16 mouse cellular contexts compared by ENCODE assay signal in genomic region chr9:61724070-61724469, GRCm38 (mm10).
DNase-seq lines count a peak whose midpoint lies in the region; ATAC-seq and TF ChIP-seq lines count a peak whose summit lies in the region.
"Had no signal": no experiment of that assay in that cellular context is flagged by ENCODE, and none has a peak within 500 bp of the region (broad histone marks: within the 10 kb centered on the region; RNA-seq: fewer than 3 reads in every experiment).

No protein-coding gene starts in this region.

- H3K36me3 ChIP-seq in intestine, postnatal 0 days (ENCODE audit: control insufficient read depth, insufficient read depth) = no peaks in the 10 kb centered on the region
- no peaks in the 10 kb centered on the region for H3K36me3 ChIP-seq in intestine, embryonic 16.5 days (ENCODE audit: control insufficient read depth, insufficient read depth, low read length)
- H3K36me3 ChIP-seq in lung, postnatal 0 days (ENCODE audit: insufficient read depth, low read length) = no peaks in the 10 kb centered on the region
- H3K36me3 ChIP-seq in ES-E14 (ENCODE audit: control insufficient read depth, insufficient read depth, low read length, poor library complexity, severe bottlenecking) = no peaks in the 10 kb centered on the region
- H3K36me3 ChIP-seq in small intestine, adult 2 months (ENCODE audit: control insufficient read depth, insufficient read depth, low read length) = no peaks in the 10 kb centered on the region
- H3K36me3 ChIP-seq in forebrain, embryonic 14.5 days (ENCODE audit: control insufficient read depth, insufficient read depth, low read length) = no peaks in the 10 kb centered on the region
- H3K36me3 ChIP-seq: forebrain, embryonic 12.5 days; limb, embryonic 10.5 days had no signal

- no peaks in the 10 kb centered on the region for H3K4me1 ChIP-seq in intestine, postnatal 0 days (replicated peaks; ENCODE audit: control insufficient read depth, insufficient read depth, low read length)
- peaks cover 5% of the 10 kb centered on the region for H3K4me1 ChIP-seq in intestine, embryonic 16.5 days (ENCODE audit: control insufficient read depth, insufficient read depth, low read length)
- peaks cover 11% of the 10 kb centered on the region; the same call in 1 of the 2 replicates for H3K4me1 ChIP-seq in lung, postnatal 0 days (ENCODE audit: insufficient read depth, low read depth, low read length)
- peaks cover 0 to 4% of the 10 kb centered on the region in 2 experiments; a peak in 1 of 4 replicates for H3K4me1 ChIP-seq in ES-E14 (ENCODE audit: control insufficient read depth in 2 of 2, insufficient read depth in 2 of 2, low read length in 2 of 2, poor library complexity in 1 of 2)
- H3K4me1 ChIP-seq in small intestine, adult 2 months (ENCODE audit: control insufficient read depth, insufficient read depth, insufficient read length, low read length) = peaks cover 2% of the 10 kb centered on the region; the same call in 1 of the 2 replicates
- H3K4me1 ChIP-seq in forebrain, embryonic 14.5 days (ENCODE audit: control insufficient read depth, insufficient read depth, low read length) = peaks cover 13% of the 10 kb centered on the region

- H3K27ac ChIP-seq in intestine, postnatal 0 days (ENCODE audit: low read depth, low read length) = no peak overlapping the region
- H3K27ac ChIP-seq in intestine, embryonic 16.5 days (ENCODE audit: low read length) = no peak overlapping the region
- no peak overlapping the region for H3K27ac ChIP-seq in lung, postnatal 0 days (ENCODE audit: low read length)
- no peak overlapping the region for H3K27ac ChIP-seq in ES-E14 (ENCODE audit: insufficient read depth, low read depth, low read length, poor library complexity, severe bottlenecking)
- no peak overlapping the region for H3K27ac ChIP-seq in small intestine, adult 2 months (ENCODE audit: insufficient read depth, low read depth, low read length)
- no peak overlapping the region for H3K27ac ChIP-seq in forebrain, embryonic 14.5 days (ENCODE audit: low read depth, low read length)
- H3K27ac ChIP-seq: forebrain, embryonic 12.5 days; left cerebral cortex, adult 2 months; limb, embryonic 10.5 days had no signal

- TF ChIP-seq POLR2A in small intestine, adult 2 months (IDR thresholded peaks at IDR 0.05; ENCODE audit: low read depth, low read length) = no peak

- no peak overlapping the region for H3K9ac ChIP-seq in intestine, postnatal 0 days (ENCODE audit: low read depth, low read length)
- H3K9ac ChIP-seq in intestine, embryonic 16.5 days (ENCODE audit: low read depth, low read length) = no peak overlapping the region
- no peak overlapping the region for H3K9ac ChIP-seq in lung, postnatal 0 days (replicated peaks; ENCODE audit: low read depth)
- H3K9ac ChIP-seq in ES-E14 (ENCODE audit: insufficient read depth, low read depth, low read length, poor library complexity, severe bottlenecking) = no peak overlapping the region
- H3K9ac ChIP-seq in forebrain, embryonic 14.5 days (ENCODE audit: low read length) = no peak overlapping the region
- H3K9ac ChIP-seq: forebrain, embryonic 12.5 days had no signal

- no peak overlapping the region for H3K4me3 ChIP-seq in intestine, postnatal 0 days (ENCODE audit: low read depth, low read length)
- no peak overlapping the region for H3K4me3 ChIP-seq in intestine, embryonic 16.5 days (ENCODE audit: low read length)
- H3K4me3 ChIP-seq in lung, postnatal 0 days (ENCODE audit: low read depth, low read length) = no peak overlapping the region
- H3K4me3 ChIP-seq in ES-E14 (ENCODE audit: insufficient read depth in 1 of 2, low read depth in 1 of 2, low read length in 2 of 2, poor library complexity in 1 of 2, severe bottlenecking in 1 of 2) = no peak overlapping the region
- no peak overlapping the region for H3K4me3 ChIP-seq in small intestine, adult 2 months (ENCODE audit: low read depth, low read length)
- no peak overlapping the region for H3K4me3 ChIP-seq in forebrain, embryonic 14.5 days (ENCODE audit: low read depth, low read length)
- H3K4me3 ChIP-seq: forebrain, embryonic 12.5 days; left cerebral cortex, adult 2 months; limb, embryonic 10.5 days had no signal

- TF ChIP-seq CTCF in intestine, postnatal 0 days (IDR thresholded peaks at IDR 0.05; ENCODE audit: low read depth) = peak; percentile 64
- TF ChIP-seq CTCF in lung, postnatal 0 days (IDR thresholded peaks at IDR 0.05) = peak; percentile 52
- peak; percentile 18; the same call in 1 of the 2 replicates for TF ChIP-seq CTCF in small intestine, adult 2 months (IDR thresholded peaks at IDR 0.05; ENCODE audit: extremely low read depth, insufficient read length, insufficient replicate concordance, low read depth, low read length)

- no peaks in the 10 kb centered on the region for H3K27me3 ChIP-seq in intestine, postnatal 0 days (replicated peaks; ENCODE audit: control insufficient read depth, insufficient read depth, low read length)
- no peaks in the 10 kb centered on the region for H3K27me3 ChIP-seq in intestine, embryonic 16.5 days (replicated peaks; ENCODE audit: control insufficient read depth, insufficient read depth, low read length)
- 0 out of 2 replicates have a peak, but pooled peaks cover 3% of the 10 kb centered on the region for H3K27me3 ChIP-seq in lung, postnatal 0 days (replicated peaks; ENCODE audit: insufficient read depth, low read length)
- no peaks in the 10 kb centered on the region for H3K27me3 ChIP-seq in small intestine, adult 2 months (ENCODE audit: control insufficient read depth, insufficient read depth, low read length)
- no peaks in the 10 kb centered on the region for H3K27me3 ChIP-seq in forebrain, embryonic 14.5 days (replicated peaks; ENCODE audit: control insufficient read depth, insufficient read depth, low read length)

- no peak for TF ChIP-seq EP300 in lung, postnatal 0 days (IDR thresholded peaks at IDR 0.05)

- in situ Hi-C loops in ES-E14 (cut with MboI; ENCODE audit: low sequenced_read_pairs in 2 of 2, unreplicated experiment in 2 of 2) = loop anchor here in 1 of 2 experiments (10.0 kb wide), 1 partner anchor 171 kb away; no protein-coding TSS in a partner anchor

- no peak overlapping the region for H3K4me2 ChIP-seq in intestine, postnatal 0 days (replicated peaks; ENCODE audit: low read depth)
- no peak overlapping the region for H3K4me2 ChIP-seq in intestine, embryonic 16.5 days (ENCODE audit: low read depth, low read length)
- H3K4me2 ChIP-seq in lung, postnatal 0 days (replicated peaks; ENCODE audit: low read depth, low read length) = no peak overlapping the region
- H3K4me2 ChIP-seq in forebrain, embryonic 14.5 days (ENCODE audit: low read length) = no peak overlapping the region
- H3K4me2 ChIP-seq: forebrain, embryonic 12.5 days had no signal

- no peak for DNase-seq in lung, postnatal 0 days (ENCODE audit: low spot score)
- no peak for DNase-seq in lung, adult 18-20 months
- no peak for DNase-seq in ES-E14 (ENCODE audit: low read depth, low spot score)
- no peak for DNase-seq in cerebellum, adult 9-11 months
- no peak for DNase-seq in forebrain, embryonic 14.5 days (ENCODE audit: low spot score)
- DNase-seq: cerebellum, postnatal 25 days; heart, adult 11 months; midbrain, embryonic 14.5 days; thymus, postnatal 36 days had no signal

- no peak for ATAC-seq in intestine, postnatal 0 days
- no peak for ATAC-seq in intestine, embryonic 16.5 days
- ATAC-seq in lung, postnatal 0 days = no peak
- ATAC-seq in forebrain, embryonic 14.5 days = no peak
- ATAC-seq: Patski had no signal

- no peaks in the 10 kb centered on the region for H3K9me3 ChIP-seq in intestine, postnatal 0 days (ENCODE audit: control insufficient read depth)
- no peaks in the 10 kb centered on the region for H3K9me3 ChIP-seq in intestine, embryonic 16.5 days (ENCODE audit: control insufficient read depth, low read length)
- no peaks in the 10 kb centered on the region for H3K9me3 ChIP-seq in lung, postnatal 0 days (ENCODE audit: low read length)
- H3K9me3 ChIP-seq in ES-E14 (ENCODE audit: control insufficient read depth, insufficient read depth, low read depth, low read length) = no peaks in the 10 kb centered on the region
- H3K9me3 ChIP-seq in forebrain, embryonic 14.5 days (replicated peaks; ENCODE audit: control insufficient read depth, low read length) = no peaks in the 10 kb centered on the region
- H3K9me3 ChIP-seq: forebrain, embryonic 12.5 days; limb, embryonic 10.5 days had no signal

- WGBS in intestine, postnatal 0 days = 79% methylated on average over 2 of the region's 2 CpGs
- WGBS in intestine, embryonic 16.5 days = 87% methylated on average over 2 of the region's 2 CpGs
- 89% methylated on average over 2 of the region's 2 CpGs for WGBS in lung, postnatal 0 days
- 91% methylated on average over 2 of the region's 2 CpGs for WGBS in small intestine, adult 2 months
- 95% methylated on average over 2 of the region's 2 CpGs for WGBS in forebrain, embryonic 14.5 days

TF ChIP-seq in ES-E14, 5 proteins besides CTCF, POLR2A, EP300 and RAD21:
- TF ChIP-seq ZC3H11A (IDR thresholded peaks at IDR 0.05; ENCODE audit: borderline replicate concordance, low read depth, low read length) = peak; percentile 76
- TF ChIP-seq ZNF384 (IDR thresholded peaks at IDR 0.05; ENCODE audit: low read depth, low read length) = no peak
- TF ChIP-seq HCFC1 (IDR thresholded peaks at IDR 0.05; ENCODE audit: borderline replicate concordance, insufficient read depth, low read length) = no peak
- no peak for TF ChIP-seq CHD2 (IDR thresholded peaks at IDR 0.05; ENCODE audit: low read depth, low read length)
- no peak for TF ChIP-seq MAFK (IDR thresholded peaks at IDR 0.05; ENCODE audit: insufficient read depth, low read depth, low read length)
